Mouse (Mus musculus): ENCODE results near the gene Zfp628.

- TF ChIP-seq CTCF (conservative IDR thresholded peaks at IDR 0.05; ENCODE audit: low read length) (no peak), POU5F1 (IDR thresholded peaks at IDR 0.05; ENCODE audit: borderline replicate concordance, low read length) (no peak), NANOG (IDR thresholded peaks at IDR 0.05; ENCODE audit: borderline replicate concordance, low read length) (no peak)
Observed at GRCm38 (mm10) chr7:4917494-4917893, 2.5 kb downstream of the Zfp628 start.
